Mouse (Mus musculus): Measurements from ENCODE around the gene Magi3.
A peak's percentile ranks its signal among the peaks of the same experiment; 100 is the strongest.

Gene Magi3

DNA sequence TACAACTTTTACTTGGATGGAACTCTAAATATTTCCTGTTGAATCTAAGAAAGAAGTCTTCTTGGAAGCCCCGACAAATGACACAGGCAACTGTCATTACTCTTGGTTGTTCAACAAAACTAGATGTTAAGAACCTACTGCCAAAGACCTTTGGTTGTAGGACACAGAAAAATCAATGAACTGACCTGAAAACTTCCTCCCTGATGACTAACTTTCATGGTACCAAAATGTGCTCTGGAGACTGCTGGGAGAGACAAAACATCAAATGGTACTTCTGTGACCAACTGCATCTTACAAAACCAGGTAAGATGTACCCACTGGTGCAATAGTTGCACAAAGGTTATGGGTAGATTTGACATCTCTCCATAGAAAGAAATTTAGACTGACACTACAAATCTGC, 30.9 kb downstream of the Magi3 start:
- DNase-seq: no peak

DNA sequence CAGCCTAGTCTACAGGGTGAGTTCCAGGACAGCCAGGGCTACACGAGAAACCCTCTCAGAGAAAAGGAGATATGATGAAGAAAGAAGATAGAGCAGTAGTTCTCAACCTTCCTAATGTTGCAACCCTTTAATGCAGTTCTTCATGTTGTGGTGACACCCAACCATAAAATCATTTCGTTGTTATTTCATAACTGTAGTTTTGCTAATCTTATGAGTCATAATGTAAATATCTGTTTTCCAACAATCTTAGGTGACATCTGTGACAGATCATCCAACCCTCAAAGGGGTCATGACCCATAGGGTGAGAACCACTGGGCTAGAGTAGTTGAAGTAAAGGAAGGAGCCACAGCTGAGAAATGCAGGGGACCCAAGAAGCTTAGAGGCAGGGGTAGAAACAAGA, 35.9 kb downstream of the Magi3 start:
- no peak for DNase-seq

GRCm38 (mm10) chr3:104183656-104184055, 36.5 kb downstream of the Magi3 start:
- DNase-seq: no peak

DNA sequence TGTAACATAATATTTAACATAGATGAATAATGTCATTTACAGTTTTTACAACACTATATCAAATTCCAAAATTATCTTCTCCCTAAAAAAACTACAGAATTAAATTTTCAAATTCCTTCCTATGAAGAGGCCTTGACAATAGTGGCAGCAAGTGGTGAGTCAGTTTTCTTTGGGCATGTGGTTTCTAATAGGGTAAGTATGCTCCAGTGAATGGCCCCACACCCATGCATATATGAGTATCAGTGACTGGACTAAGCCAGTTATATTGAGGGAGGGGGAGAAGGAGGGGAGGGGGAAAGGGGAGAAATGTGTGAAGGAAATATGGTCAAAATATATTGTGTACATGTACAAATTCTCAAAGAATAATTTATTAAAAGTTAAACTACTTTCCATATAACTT, 37.5 kb downstream of the Magi3 start:
- DNase-seq: no peak

DNA sequence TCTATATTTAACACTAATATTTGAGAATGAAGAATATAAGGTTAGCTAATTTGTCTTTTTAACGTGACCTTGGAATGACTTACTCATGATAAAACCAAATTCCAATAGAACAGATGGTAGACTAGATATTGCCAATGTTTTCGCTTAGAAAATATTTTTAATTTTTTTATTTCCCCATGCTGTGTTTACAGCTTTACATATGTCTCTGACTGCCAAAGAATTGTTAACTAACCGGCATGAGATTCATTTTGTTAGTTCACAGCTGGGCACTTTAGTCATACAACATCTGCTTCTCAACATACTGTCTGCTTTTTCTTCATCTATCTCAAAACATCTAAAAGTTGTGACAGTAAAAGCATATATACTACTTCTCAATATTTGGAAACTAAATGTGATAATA, 58.8 kb downstream of the Magi3 start:
- no peak for DNase-seq

GRCm38 (mm10) chr3:104160603-104161002, 59.6 kb downstream of the Magi3 start:
- no peak for DNase-seq

DNA sequence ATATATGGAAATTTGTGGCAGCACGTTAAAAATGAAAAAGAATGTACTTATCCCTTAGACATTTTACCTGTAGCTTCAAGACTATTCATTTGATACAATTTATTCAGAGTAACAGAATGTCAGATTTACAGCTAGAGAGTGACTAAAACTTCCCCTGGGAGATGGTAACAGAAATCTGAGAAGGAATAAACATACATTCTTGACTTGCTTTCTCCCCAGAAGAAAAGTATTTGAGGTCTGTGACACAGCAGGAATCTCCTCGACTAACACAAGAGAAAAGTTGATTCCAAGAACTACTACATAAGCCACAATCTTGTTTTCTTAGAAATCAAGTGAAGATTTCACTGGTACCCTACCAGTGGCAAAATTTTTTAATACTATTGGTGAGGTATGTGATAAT, 70.0 kb downstream of the Magi3 start:
- no peak for DNase-seq

DNA sequence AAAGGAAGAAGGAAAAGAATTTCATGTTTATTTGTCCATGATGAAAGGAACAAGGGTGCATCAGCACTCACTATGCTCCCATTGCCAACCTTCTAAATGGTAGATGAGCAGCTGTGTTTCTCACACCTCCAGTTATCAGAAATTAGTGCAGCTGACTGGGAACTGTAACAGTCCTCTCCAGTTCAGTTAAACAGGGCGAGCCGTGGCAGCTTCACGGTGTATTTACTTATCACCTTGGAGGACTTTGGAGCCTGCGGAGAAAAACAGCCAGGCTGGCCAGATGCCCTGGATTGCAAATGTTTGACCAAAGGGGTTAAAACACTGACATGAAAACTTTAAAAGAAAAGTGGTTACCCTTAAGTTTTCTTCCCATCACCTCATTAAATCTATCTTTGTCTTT, 77.8 kb downstream of the Magi3 start:
- DNase-seq: peak in 1 of 2 experiments; percentile 4

DNA sequence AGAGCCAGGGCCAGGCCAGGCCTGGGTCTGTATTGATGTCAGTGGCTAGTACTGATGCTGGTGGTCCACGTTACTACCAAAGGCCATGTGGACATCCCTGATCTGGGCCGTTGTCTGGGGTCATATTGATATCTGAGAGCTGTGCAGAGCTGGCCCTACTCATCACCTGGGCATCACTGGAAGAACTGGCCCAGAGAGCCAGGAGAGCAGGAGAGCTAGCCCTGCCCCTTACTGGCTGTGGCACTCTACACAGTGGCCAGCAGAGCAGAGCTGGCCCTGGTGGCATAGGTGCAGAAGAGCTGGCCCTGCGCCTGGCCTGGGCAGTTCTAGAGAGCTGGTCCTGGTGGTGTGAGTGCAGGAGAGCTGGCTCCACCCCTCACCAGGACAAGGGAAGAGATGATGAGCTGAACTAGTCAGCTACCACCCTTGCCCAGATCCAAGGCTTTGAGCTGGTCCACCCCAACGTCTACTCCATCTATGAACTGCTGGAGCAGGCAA, 81.2 kb downstream of the Magi3 start:
- DNase-seq: no peak

- no peak for DNase-seq
Measured at GRCm38 (mm10) chr3:104125628-104126027, 94.5 kb downstream of the Magi3 start.

GRCm38 (mm10) chr3:104123846-104124245, 96.3 kb downstream of the Magi3 start:
- DNase-seq: no peak

GRCm38 (mm10) chr3:104109478-104109877, 110.7 kb downstream of the Magi3 start:
- no peak for DNase-seq

GRCm38 (mm10) chr3:104104942-104105341, 115.2 kb downstream of the Magi3 start:
- peak; percentile 29 to 49 for DNase-seq

GRCm38 (mm10) chr3:104101721-104102120, 118.5 kb downstream of the Magi3 start:
- DNase-seq: no peak

- DNase-seq: no peak
Measured at GRCm38 (mm10) chr3:104101249-104101648, 118.9 kb downstream of the Magi3 start.

GRCm38 (mm10) chr3:104095936-104096335, 124.2 kb downstream of the Magi3 start:
- DNase-seq: no peak

DNA sequence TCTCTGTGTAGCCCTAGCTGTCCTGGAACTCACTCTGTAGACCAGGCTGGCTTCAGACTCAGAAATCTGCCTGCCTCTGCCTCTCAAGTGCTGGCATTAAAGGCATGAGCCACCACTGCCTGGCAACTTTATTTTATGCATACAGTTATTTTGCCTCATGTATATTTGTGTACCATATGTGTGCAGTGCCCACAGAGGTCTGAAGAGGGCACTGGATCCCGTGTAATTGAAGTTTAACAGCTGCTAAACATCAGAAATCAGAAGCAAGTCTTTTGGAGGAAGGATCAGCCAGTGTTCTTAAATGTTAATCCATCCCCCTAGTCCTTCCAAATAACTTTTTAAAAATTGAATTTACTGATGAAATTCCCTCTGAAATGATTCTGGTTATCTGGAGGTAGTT, 125.5 kb downstream of the Magi3 start:
- DNase-seq: no peak

DNA sequence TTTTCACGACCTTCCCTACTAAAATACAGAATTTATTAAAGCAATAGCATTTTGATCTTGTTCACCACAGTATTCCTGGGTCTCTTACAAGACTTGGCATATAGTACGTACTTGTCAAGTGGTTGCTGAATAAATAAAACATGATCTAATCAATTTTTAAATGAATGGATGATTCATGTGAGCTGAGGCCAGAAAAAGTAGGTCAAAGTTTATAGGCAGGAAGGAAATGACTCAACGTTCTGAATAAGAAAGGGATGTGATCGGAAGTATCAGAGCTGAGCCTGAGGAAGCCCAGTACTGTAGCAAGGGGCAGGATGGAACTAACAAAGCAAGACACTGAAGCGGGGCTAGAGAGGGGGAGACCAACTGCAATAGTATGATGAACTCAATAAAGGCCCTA, 127.4 kb downstream of the Magi3 start:
- no peak for DNase-seq

DNA sequence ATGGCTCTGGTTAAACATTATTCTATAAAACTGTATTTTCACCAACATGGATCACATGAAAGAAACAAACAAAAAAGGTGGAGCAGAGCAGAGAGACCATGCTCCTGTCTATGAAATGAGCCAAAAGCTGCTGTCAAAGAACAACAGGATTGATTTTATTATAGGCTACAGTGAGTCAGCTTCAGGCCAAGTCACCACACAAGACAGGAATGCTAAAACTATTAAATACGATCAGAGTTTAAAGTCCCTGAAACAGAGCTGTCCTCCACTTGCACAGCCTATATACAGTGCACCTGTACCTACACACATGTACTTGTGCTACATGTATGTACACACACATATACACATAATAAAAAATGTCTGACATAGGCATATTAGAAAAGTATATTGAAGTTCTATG, 138.1 kb downstream of the Magi3 start:
- DNase-seq: no peak

DNA sequence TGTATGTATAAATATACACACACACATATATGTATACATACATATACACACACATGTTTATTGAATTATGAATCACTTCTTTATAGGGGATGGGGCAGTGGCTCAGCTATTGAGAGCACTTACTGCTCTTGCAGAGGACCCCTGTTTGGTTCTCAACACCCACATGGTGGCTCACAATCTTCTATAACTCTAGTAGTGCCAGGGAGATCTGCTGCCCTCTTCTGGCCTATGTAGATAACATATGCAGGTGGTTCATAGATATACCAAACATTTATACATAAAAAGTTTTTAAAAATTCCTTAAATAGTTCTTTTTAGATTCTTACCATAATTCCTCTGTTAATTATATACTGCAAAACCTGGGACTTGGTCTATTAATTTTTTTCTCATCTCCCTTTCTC, 141.4 kb downstream of the Magi3 start:
- DNase-seq: no peak

DNA sequence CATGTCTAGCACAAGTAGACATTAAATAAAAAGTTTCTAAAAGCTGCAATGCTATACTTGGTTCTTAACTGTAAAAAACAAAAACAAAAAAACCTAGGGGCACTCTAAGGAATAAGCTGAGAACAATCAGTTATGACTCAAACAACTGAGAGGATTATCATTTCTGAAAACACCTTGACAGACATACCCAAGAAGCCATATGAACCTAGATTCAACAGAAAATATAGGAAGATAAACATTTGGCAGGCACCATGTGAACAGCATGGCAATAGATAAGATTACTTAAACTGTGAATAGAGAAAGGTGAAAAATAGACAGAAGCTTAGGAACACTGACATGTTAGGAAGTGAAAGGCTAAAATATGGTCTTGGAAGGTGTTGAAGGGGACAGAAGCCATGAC, 150.8 kb downstream of the Magi3 start:
- DNase-seq: no peak

- DNase-seq: peak; percentile 35 to 58
Measured at GRCm38 (mm10) chr3:104059001-104059622, 161.1 kb downstream of the Magi3 start.

- DNase-seq: no peak
Measured at GRCm38 (mm10) chr3:104032747-104033146, 187.4 kb downstream of the Magi3 start.

DNA sequence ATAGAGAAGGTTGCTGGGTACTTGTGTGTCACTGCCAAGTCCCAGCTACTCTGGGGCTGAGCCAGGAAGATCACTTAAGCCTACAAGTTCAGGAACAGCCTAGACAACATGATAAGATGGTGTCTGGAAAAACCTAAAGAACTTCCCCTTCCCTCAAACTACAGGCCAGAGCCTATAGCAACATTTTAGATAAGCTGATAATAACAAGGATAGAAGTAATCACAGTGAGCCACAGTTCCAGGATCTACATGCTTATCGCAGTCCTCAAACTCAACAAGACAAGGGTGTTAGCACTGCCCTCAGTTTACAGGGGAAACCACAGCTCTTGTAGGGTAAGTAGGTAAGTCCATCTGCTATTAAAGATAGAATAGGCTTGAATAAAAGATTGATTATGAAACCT, 188.1 kb downstream of the Magi3 start:
- no peak for DNase-seq

GRCm38 (mm10) chr3:104026938-104027337, 193.2 kb downstream of the Magi3 start:
- no peak for DNase-seq

Data from cerebellum, adult 18-20 months (tissue).